Mouse (Mus musculus) naive thymus-derived CD4-positive, alpha-beta T cell, adult 2 months (primary cell): ENCODE data around the gene Mlf1.

Source experiments
- DNase-seq: peaks from one replicate; pipeline ENCODE4 v3.0.0-alpha.2; 2011; ENCODE audit warnings: low read depth

Mlf1 gene

DNA sequence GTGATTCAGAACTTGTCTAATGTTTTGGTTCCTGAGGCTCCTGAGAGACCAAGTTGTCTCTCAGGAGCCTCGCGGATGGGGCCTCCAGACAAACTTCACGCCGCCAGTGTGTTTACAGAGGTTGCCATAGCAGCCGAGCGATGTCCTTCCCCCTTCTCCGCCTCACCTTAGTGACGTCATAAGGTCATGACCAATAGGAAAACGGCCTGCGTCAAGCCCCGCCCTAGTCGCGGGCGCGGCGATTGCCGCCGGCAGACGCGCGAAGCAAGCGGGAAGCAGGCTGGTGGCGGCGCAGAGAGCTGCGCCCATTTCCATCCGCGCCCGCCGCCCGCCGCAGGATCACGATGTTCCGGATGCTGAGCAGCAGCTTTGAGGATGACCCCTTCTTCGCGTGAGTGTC lies at the start of gene Mlf1:
TSS of gene Mlf1 (plus strand) at position 226 of the 400 bp plus-strand sequence.
- DNase-seq = peak; percentile 69

DNA sequence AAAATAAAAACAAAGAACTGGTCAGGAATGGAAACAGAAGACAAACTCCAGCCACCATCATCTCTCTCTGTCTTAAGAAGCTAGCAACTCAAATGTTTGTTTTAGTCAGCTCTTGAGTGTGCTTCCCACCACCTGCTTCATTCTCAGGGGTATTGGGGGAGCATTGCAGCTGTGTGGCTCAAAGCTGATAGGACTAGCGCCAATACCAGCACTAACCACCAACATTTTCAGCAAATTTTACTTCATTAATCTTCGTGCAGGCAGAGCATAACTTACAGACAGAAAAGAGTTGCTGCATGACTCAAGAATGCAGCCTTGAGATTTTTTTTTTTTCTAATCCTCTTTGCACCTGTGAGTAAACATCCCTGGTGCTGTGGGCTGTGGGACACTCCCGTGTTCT lies 34.3 kb upstream of the Mlf1 start:
- DNase-seq = no peak

DNA sequence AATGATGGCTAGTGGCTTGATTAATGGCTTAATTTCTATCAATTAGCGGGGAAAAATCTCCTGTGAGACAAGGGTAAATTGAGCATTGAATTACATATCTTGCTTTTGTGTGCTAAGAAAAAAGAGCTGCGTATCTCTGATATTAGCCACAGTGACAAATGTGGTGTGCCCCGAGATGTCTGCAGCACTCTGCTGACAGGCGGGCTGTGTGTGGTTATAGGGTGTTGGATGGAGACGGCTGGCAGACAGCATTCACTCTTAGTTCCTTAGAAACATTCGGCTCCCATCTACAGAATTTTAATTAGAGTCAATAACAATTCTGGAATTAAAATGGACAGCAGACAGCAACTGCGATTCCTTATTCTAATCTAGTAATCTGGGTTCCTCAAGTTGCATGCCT lies 33.0 kb upstream of the Mlf1 start:
- DNase-seq = no peak

DNA sequence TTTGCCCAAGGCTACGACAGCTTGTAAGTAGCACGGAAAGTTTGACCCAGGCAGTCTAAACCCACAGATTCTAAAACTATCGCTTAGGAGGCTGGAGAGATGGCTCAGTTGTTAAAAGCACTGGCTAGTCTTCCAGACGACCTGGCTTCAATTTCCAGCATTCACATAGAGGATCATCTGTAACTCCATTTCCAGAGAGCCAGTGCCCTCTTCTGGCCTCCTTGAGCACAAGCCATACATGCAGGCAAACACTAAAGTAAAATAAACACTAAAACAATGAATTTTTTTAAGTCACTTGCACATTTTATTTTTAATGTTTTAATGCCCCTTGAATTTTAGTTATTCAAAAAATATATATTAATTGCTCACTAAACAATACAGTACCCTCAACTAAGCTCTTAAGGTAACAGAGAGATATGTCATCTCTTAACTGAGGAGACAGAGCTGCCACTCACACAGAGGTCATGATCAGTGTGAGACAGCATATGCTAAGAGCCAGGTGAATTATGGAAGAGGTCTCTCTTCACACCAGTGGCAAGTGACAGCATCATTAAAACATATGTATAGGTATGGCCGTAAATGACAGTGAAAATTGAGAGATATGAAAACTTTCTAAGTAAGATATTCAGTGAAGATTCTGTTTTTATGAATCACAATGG lies 30.8 kb upstream of the Mlf1 start:
- no peak for DNase-seq

DNA sequence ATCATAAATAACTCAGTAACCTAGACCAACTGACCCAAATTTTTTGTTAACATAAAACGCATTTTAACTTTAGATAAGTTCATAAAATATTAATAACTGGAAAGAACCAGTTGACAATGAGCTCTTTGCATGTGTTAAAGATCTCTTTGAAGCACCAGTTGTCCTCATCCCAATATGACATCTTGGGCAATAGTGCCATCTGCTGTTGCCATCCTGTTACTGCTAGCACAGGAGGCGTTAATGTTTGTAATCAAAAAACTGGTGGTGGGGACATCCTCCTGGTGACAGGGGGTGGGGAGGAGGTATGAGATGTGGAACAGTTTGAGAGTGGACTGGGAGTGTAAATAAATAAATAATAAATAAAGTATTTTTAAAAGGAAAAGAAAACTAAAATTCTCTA lies 29.3 kb upstream of the Mlf1 start:
- DNase-seq = peak; percentile 52

DNA sequence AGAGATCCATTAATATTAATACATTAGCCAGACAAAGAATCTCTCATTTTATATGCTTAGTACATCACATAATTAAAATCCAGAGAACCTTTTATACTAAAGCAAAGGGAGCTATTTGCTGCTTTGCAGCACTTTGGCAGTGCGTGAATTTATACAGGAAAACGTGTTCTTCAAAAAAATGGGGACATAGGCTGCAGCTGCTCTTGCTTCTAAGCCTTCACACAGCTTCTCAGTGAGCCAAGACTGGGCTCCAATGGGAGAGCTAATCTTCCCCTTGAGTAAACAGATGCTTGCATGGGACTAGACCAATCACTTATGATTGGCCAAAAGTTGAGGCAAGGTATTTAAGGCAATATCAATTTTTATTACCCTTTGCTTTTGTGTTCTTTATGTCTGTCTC lies 27.2 kb upstream of the Mlf1 start:
- no peak for DNase-seq

DNA sequence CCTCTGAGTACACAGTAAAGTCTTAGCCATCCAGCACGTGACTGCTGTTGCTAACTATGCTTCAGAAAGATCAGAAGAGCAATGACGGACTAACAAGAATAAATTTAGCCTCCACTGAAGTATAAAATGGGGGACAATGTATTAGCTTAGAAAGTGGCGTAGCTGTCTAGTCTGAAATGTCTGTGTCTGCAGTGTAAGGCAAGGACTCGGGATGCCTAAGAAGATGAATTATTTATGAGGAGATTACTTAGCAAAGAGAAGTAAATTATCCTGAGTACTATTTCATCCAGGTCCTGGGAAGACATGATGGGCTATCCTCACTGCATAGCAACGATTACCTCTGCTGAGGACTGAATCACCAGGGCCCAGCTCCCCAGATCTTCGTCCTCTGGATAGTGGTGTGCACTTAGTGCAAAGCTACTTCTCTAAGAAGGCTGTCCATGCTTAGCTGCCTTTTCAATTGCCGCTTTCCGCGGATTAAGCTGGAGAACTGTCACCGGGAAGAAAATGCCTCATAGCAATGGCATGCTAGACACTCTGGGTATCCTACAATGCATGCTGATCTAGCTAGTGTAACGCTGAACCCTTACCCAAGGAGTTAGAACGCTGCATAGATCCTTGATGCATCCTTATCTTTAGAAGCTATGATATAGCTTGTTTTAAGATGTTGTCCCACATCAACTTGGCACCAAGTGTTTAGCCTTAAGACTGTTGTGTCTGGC lies 22.3 kb upstream of the Mlf1 start:
- no peak for DNase-seq

DNA sequence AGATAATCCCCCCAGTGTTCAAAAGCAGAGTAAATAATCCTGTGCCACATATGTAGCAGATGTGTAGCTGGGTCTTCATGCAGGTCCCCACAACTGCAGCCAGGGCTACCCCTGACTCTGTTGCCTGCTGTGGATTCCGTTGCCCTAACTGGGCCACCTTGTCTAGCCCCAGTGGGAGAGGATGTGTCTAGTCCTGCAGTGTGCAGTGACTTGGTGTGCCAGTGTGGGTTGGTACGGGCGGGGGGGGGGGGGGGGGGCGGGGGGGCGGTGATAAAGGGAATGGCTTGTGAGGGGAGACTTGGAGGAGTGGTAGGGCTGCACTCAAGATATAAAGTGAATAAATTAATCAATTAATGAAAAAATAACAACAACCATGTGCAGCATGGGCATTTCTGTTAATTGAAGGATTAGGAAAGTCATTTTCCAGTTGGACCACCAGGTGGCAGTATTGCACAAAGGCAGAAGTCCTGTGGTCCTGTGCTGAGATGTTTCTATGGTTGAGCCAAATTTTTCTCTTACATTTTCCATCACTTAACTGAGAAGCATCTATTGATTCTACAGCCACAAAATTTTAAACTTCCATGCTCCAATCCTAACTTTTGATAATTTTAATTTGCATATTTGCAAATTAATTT lies 21.7 kb upstream of the Mlf1 start:
- peak; percentile 64 for DNase-seq

DNA sequence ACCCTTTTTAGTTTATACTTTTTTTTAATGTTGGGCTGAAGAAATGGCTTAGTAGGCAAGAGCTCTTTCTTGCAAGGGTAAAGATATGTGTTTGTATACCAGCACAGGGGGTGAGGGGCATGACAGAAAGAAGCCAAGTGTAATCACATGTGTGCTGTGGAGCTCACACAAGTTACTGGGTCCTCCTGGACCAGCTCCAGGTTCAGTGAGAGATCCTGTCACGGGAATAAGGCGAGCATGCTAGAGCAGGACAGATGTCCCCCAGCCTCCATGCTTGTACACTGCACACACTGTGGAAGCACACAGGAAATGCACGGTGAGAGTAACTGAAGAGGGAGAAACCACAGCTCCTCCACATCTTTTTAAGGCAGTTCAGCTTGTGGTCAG lies 21.1 kb upstream of the Mlf1 start:
- DNase-seq = no peak

DNA sequence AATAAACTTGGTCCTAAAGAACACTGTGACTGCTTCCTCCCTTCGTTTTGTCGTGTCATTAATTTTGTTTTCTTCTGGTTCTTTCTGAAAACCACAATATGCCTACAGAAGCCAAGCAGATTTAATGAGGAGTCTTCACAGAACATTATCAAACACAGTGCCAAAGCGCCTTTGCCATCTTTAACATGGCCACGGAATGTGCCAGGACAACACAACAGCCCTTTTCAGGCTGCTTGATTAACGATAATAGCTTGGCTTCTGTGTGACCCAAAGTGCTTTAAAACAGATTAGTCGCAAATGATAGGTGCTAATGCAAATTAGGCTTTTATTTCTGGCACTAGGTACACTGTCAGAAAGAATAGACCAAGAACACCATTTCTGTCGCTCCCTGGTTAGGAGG lies 15.5 kb upstream of the Mlf1 start:
- no peak for DNase-seq

DNA sequence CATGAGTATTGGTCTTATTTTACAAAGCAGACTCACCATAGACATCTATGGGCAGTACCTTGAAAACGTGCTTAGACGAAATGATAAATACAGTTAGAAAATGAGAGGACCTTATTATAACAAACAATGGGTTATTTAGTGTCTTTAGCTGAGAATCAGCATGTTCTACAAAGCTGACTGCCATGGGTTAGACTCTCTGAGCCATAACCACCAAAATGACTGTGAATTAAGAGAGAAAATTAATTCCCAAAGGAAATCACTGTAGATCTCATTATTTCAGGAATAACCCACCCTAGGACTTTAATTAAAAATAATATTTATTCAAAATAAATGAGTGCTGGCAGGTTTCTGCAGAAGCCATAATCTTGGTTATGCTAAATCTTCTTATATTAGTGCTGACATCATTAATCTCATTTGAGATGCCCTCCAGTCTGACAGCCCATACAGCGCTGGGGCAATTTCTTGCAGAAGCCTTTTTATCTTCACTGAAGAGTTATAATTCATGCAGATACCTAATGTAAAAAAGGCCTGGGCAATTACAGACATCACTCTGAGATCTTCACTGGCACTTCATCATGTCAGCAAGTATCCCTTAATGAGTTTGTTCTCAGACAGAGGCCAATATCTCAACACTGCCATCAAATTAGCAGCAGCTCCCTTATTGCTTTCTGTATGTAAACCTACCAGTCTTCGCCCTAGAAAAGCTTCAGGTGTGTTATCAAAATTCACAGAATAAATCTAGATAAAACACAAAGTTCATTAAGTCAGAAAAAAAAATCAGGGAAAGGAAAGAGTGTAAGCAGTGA lies 7.6 kb upstream of the Mlf1 start:
- no peak for DNase-seq

DNA sequence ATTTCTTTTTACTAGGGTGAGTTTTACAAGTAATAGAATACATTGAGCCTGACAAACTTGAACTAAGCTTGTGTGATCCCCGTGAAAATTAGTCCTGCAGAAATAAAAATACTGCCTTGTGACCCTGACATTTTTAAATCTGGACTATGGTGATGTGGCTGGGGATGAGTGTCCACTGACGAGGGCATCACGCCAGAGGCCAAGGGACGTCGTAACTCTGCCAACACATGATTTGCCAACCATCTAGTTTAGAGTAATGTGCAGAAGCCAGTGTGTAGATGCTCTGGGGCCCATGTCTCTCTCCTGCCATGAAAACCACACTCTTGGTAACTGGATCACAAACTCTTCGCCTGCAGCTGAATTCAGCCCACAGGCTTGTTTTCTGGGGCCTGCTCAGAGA lies 6.4 kb upstream of the Mlf1 start:
- DNase-seq = no peak

DNA sequence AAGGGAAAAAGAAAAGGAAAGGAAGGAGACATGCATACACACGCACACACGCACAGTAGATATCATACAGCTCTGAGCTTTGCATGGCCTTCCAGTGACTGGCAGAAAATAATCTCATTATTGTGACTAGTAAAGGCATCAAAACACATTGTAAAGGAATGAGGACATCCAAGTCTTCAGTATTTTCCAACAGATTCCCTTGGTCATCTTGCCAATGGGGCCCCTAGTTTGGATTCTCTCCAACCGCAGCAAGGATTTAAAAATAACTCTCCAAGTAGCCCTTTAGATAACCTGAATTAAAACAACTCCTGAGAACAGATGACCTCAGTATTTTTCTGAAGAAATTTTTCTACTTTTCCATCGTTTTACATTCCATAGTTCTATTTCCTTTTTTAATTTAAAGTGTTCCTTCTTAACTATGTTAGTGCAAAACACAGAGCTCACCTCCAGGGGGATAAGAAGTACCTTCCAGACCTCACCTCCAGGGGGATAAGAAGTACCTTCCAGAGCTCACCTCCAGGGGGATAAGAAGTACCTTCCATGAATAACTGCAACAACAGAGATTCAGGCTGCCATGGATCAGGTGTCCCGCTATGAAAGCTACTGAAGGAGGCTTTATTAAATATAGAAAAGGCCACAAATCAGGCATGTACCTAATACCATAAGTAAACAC lies 4.4 kb upstream of the Mlf1 start:
- DNase-seq = no peak

DNA sequence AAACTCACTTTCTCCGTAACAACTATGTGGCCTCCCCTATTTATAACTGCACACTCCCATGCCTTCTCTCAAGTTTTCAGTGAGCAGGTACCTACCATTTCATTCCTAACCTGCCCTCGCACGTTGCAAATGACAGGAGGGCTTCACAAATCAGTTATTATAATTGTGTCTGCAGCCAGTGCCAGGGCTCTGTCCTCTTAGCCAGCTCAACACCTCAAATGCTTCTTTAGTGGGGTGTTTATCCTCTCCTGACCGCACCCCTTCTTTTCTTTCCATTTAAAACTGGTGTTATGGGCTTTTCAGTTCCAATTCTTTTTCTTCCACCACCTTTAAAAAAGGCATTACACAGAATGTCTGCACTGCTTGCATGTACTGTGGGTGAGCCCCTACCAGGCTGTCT lies 1.7 kb upstream of the Mlf1 start:
- DNase-seq = no peak

DNA sequence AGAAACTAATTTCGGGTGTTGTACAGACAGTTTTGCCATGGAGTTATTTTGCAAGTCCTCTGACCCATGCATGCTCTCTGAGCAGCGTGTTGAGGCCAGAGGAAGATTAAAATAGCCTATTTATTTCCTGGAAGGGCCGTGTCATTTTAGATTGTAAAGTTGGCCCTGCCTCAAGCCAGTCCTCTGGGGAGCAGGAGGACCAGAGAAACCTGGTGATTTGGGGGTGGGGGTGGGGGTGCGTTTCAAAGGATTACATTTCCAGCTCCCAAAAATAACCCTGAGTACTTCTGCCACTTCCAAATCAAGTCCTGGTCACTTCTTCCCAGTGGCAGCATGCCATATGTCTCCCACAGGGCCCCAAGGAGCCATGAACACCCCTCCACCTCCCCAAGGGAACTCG lies 1.1 kb upstream of the Mlf1 start:
- no peak for DNase-seq

DNA sequence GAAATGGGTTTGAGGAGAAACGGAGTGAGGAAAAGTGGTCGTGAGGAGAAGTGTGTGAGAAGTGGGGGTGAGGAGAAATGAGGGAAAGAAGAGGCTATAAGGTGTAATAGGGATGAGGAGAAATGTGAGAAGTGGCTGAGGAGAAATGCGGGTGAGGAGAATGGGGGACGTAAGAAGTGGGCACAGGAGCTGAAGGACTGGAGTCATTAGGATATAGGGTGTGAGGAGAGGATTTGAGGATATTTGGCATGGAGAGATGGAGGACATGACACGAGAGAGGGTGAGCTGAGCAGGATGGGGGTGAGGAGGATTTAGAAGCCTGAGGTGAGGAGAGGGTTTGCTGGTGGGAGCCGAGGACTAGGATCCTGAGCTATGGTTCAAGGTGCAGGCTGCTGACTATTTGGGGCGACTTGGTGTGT lies 472 bp downstream of the Mlf1 start:
- DNase-seq = no peak

DNA sequence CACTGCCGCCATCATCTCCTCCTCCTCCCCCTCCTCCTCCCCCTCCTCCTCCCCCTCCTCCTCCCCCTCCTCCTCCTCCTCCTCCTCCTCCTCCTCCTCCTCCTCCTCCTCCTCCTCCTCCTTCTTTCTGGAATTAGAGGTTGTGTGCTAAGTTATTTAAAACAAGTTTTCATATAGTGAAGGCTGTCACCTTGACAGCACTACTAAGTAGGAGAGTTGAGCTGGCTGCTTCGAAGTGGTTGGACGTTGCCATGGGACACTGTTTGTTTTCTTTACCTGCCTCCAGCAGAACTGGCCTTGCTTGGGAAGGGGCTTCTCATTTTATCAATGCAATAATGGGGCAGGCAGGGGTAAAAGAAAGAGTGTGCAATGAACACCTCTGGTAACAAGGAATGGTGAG lies 1.2 kb downstream of the Mlf1 start, which contains the start of gene Gm17402:
TSS of gene Gm17402 (minus strand) at position 101 of the 400 bp plus-strand sequence.
- no peak for DNase-seq

DNA sequence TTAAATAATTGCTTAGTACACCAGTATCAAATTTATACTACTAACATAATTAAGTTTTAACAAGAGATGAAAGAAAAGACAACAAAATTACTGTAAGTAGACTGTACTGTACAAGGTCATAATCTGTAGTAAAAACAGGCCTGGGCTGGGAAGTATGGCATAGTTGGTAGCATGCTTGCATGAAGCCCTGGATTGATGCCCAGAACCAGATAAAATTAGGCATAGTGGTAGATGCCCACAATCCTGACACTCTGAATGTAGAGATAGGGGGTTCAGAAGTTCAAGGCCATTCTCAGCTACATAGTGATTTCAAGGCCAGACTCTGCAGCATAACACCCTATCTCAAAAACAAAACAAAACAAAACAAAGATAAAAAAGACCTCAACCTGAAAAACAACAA lies 4.3 kb downstream of the Mlf1 start:
- no peak for DNase-seq

DNA sequence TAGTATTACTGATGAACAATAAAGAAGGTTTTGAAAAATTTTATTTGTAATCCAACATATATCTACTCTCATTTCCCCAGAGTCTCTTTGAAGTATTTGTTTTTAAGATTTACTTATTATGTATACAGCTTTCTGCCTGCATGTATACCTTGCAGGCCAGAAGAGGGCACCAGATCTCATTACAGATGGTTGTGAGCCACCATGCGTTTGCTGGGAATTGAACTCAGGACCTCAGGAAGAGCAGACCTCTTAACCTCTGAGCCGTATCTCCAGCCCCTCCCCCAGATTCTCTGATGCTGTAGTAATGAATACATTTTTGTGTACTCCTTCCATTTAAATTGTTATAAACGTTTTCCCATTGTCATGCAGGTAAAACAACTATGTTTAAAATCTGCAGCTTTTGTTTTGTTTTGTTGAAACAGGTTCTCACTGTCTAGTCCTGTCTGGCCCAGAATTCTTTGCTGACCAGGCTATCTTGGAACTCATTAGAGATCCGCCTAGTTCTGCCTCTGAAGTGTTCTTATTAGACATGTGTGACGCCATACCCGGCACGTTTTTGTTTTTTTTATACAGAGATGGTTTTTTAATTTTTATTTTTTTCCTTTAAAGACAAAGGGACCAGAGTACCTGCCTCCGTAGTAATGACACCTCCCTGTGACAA lies 55.6 kb downstream of the Mlf1 start:
- no peak for DNase-seq

DNA sequence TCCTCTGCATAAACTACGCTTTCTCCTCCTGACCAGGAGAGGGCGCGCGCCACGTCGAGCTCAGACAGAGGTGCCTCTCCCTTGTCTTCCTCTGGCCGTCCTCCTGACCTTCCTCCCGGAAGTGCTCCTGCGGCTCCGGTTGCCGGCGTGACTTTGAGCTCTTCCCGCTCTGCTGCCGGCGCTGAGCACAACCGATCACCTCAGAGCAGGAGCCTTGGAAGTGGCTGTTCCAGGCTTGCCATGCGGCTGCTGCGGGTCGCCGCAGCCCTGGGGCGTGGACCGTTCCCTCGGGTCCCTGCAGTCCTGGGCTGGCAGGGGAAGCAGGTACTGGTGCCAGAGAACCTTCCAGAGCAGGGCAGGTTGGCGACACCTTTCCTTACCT lies 56.1 kb downstream of the Mlf1 start, which contains the start of gene Gfm1:
TSS of gene Gfm1 (plus strand) at position 98 of the 382 bp plus-strand sequence.
- peak; percentile 85 for DNase-seq

DNA sequence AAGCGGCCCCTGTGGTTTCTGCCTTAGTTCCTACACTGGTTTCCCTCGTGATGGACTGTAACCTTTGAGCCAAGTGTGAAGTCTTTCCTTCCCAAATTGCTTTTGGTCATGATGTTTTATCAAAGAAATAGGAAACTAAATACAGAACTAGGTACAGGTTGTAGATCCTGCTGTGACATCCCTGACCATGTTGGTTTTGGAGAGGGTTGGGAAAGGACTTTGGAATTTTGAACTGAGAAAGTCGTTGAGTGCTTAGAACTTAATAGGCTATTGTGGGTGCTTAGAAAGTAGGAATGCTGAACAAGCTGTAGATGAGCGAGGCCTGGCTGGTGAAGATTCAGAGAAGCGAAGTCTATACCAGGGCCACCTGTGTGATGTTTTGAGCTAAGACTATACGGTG lies 60.1 kb downstream of the Mlf1 start:
- no peak for DNase-seq
